Mouse (Mus musculus): ENCODE measurements around the gene Ulk3. TPM values are rescaled to one million over a fixed set of nuclear protein-coding genes. Genes with fewer than 3 reads are reported as not detected.

Gene Ulk3
- polyA plus RNA-seq, 1 experiment from 2014 or later: 34.6 TPM

- peaks cover 52% of the 10 kb centered on the region for H3K36me3 ChIP-seq
- 58% methylated on average over 15 of the region's 15 CpGs for WGBS
These were observed 36.6 kb downstream of the Ulk3 start for GRCm38 (mm10) chr9:57625674-57626500.

GRCm38 (mm10) chr9:57627191-57627590, 37.9 kb downstream of the Ulk3 start:
- WGBS: 92% methylated on average over 17 of the region's 17 CpGs
- no peak for ATAC-seq (ENCODE audit: low FRiP score, low read depth)
- H3K4me3 ChIP-seq: no peak overlapping the region
- H3K4me1 ChIP-seq (replicated peaks): 0 out of 2 replicates have a peak, but pooled peaks cover 3% of the 10 kb centered on the region
- H3K9me3 ChIP-seq: no peaks in the 10 kb centered on the region
- H3K36me3 ChIP-seq: peaks cover 52% of the 10 kb centered on the region
- no peak overlapping the region for H3K9ac ChIP-seq
- no peak overlapping the region for H3K4me2 ChIP-seq
- no peaks in the 10 kb centered on the region for H3K27me3 ChIP-seq
- no peak overlapping the region for H3K27ac ChIP-seq (replicated peaks)

More at GRCm38 (mm10) chr9:57625674-57626500, 36.6 kb downstream of the Ulk3 start:
- Histone ChIP-seq H3K27ac (replicated peaks) (no peak overlapping the region), H3K4me1 (replicated peaks) (0 out of 2 replicates have a peak, but pooled peaks cover 3% of the 10 kb centered on the region), H3K27me3 (no peaks in the 10 kb centered on the region), H3K4me3 (no peak overlapping the region), H3K9ac (no peak overlapping the region), H3K4me2 (no peak overlapping the region), H3K9me3 (no peaks in the 10 kb centered on the region)
- ATAC-seq (ENCODE audit: low FRiP score, low read depth): no peak

GRCm38 (mm10) chr9:57627892-57628291, 38.6 kb downstream of the Ulk3 start:
- Histone ChIP-seq H3K4me3 (no peak overlapping the region), H3K27me3 (no peaks in the 10 kb centered on the region), H3K4me2 (no peak overlapping the region), H3K9ac (no peak overlapping the region), H3K27ac (replicated peaks) (no peak overlapping the region), H3K9me3 (no peaks in the 10 kb centered on the region), H3K36me3 (peaks cover 52% of the 10 kb centered on the region), H3K4me1 (replicated peaks) (0 out of 2 replicates have a peak, but pooled peaks cover 3% of the 10 kb centered on the region)
- WGBS: 94% methylated on average over 11 of the region's 11 CpGs
- ATAC-seq (ENCODE audit: low FRiP score, low read depth): no peak

GRCm38 (mm10) chr9:57628717-57629116, 39.5 kb downstream of the Ulk3 start:
- H3K4me3 ChIP-seq: no peak overlapping the region
- ATAC-seq (ENCODE audit: low FRiP score, low read depth): no peak
- H3K9me3 ChIP-seq: no peaks in the 10 kb centered on the region
- H3K36me3 ChIP-seq: peaks cover 52% of the 10 kb centered on the region
- peaks cover 7% of the 10 kb centered on the region for H3K4me1 ChIP-seq (replicated peaks)
- no peak overlapping the region for H3K4me2 ChIP-seq
- no peak overlapping the region for H3K27ac ChIP-seq (replicated peaks)
- H3K9ac ChIP-seq: no peak overlapping the region
- H3K27me3 ChIP-seq: no peaks in the 10 kb centered on the region
- WGBS: 94% methylated on average over 12 of the region's 12 CpGs

- 77% methylated on average over 14 of the region's 14 CpGs for WGBS
- Histone ChIP-seq H3K36me3 (peaks cover 52% of the 10 kb centered on the region), H3K4me3 (no peak overlapping the region), H3K27me3 (no peaks in the 10 kb centered on the region), H3K4me2 (no peak overlapping the region), H3K4me1 (replicated peaks) (peaks cover 13% of the 10 kb centered on the region), H3K9ac (no peak overlapping the region), H3K27ac (replicated peaks) (no peak overlapping the region), H3K9me3 (no peaks in the 10 kb centered on the region)
- ATAC-seq (ENCODE audit: low FRiP score, low read depth): peak; percentile 59; the same call in 1 of the 2 replicates
These were observed 40.0 kb downstream of the Ulk3 start for GRCm38 (mm10) chr9:57629118-57629874.

GRCm38 (mm10) chr9:57633481-57634024, 44.3 kb downstream of the Ulk3 start:
- no peak overlapping the region for H3K9ac ChIP-seq
- peaks cover 33% of the 10 kb centered on the region for H3K4me1 ChIP-seq (replicated peaks)
- 48% methylated on average over 4 of the region's 4 CpGs for WGBS
- no peak for ATAC-seq (ENCODE audit: low FRiP score, low read depth)
- no peak overlapping the region for H3K27ac ChIP-seq (replicated peaks)
- H3K36me3 ChIP-seq: peaks cover 16% of the 10 kb centered on the region
- H3K4me3 ChIP-seq: no peak overlapping the region
- no peaks in the 10 kb centered on the region for H3K9me3 ChIP-seq
- H3K4me2 ChIP-seq: no peak overlapping the region
- no peaks in the 10 kb centered on the region for H3K27me3 ChIP-seq

- ATAC-seq (ENCODE audit: low FRiP score, low read depth): no peak
- H3K27ac ChIP-seq (replicated peaks): 0 out of 2 replicates have a peak overlapping the region, but pooled peaks have one; percentile 53
These were observed 48.0 kb downstream of the Ulk3 start for GRCm38 (mm10) chr9:57637272-57637671.

GRCm38 (mm10) chr9:57637741-57638322, 48.6 kb downstream of the Ulk3 start:
- no peak overlapping the region for H3K4me2 ChIP-seq
- peak overlapping the region; percentile 53 for H3K27ac ChIP-seq (replicated peaks)
- no peaks in the 10 kb centered on the region for H3K9me3 ChIP-seq
- ATAC-seq (ENCODE audit: low FRiP score, low read depth): peak; percentile 20; the same call in 1 of the 2 replicates
- WGBS: 55% methylated on average over 6 of the region's 6 CpGs
- H3K36me3 ChIP-seq: no peaks in the 10 kb centered on the region
- no peaks in the 10 kb centered on the region for H3K27me3 ChIP-seq
- no peak overlapping the region for H3K4me3 ChIP-seq
- H3K9ac ChIP-seq: 0 out of 2 replicates have a peak overlapping the region, but pooled peaks have one; percentile 5
- peaks cover 73% of the 10 kb centered on the region for H3K4me1 ChIP-seq (replicated peaks)

More at GRCm38 (mm10) chr9:57637272-57637671, 48.0 kb downstream of the Ulk3 start:
- no peak overlapping the region for H3K4me2 ChIP-seq
- 75% methylated on average over 3 of the region's 3 CpGs for WGBS
- H3K4me1 ChIP-seq (replicated peaks): peaks cover 68% of the 10 kb centered on the region
- no peak overlapping the region for H3K9ac ChIP-seq
- H3K9me3 ChIP-seq: no peaks in the 10 kb centered on the region
- no peaks in the 10 kb centered on the region for H3K27me3 ChIP-seq
- no peaks in the 10 kb centered on the region for H3K36me3 ChIP-seq
- H3K4me3 ChIP-seq: no peak overlapping the region

- Histone ChIP-seq H3K9me3 (no peaks in the 10 kb centered on the region), H3K27me3 (no peaks in the 10 kb centered on the region), H3K4me2 (peak overlapping the region; percentile 16), H3K4me3 (no peak overlapping the region), H3K36me3 (no peaks in the 10 kb centered on the region), H3K4me1 (replicated peaks) (peaks cover 78% of the 10 kb centered on the region), H3K27ac (replicated peaks) (peak overlapping the region; percentile 46; the same call in 1 of the 2 replicates), H3K9ac (no peak overlapping the region)
- ATAC-seq (ENCODE audit: low FRiP score, low read depth): no peak
- 43% methylated on average over 8 of the region's 8 CpGs for WGBS
These were observed 49.6 kb downstream of the Ulk3 start for GRCm38 (mm10) chr9:57638651-57639459.

- Histone ChIP-seq H3K4me2 (peak overlapping the region; percentile 36), H3K27ac (replicated peaks) (peak overlapping the region; percentile 47; the same call in 1 of the 2 replicates), H3K27me3 (no peaks in the 10 kb centered on the region), H3K36me3 (no peaks in the 10 kb centered on the region), H3K4me1 (replicated peaks) (peaks cover 77% of the 10 kb centered on the region), H3K9me3 (no peaks in the 10 kb centered on the region), H3K9ac (0 out of 2 replicates have a peak overlapping the region, but pooled peaks have one; percentile 20), H3K4me3 (no peak overlapping the region)
- ATAC-seq (ENCODE audit: low FRiP score, low read depth): no peak
- WGBS: 69% methylated on average over 5 of the region's 5 CpGs
These were observed 50.5 kb downstream of the Ulk3 start for GRCm38 (mm10) chr9:57639661-57640328.

All from hindbrain, embryonic 15.5 days (tissue).